Mouse (Mus musculus): ENCODE data around the gene Gjd3. TPM values are rescaled to one million over a fixed set of nuclear protein-coding genes. Genes with fewer than 3 reads are reported as not detected.

Gene Gjd3
- 0.20 and 0.61 TPM in 2 replicates for polyA plus RNA-seq (2015; fragmentation: Nextera tagmentation; extraction: Ambion mirVana)

GRCm38 (mm10) chr11:98982773-98983133, at the start of gene Gjd3:
Gene Gjd3 (minus strand): TSS chr11:98983016.
- no peaks in the 10 kb centered on the region for H3K9me3 ChIP-seq
- ATAC-seq (ENCODE audit: borderline replicate concordance, extremely low read depth, low FRiP score, low TSS enrichment): no peak
- WGBS: 4% methylated on average over 28 of the region's 28 CpGs
- H3K4me1 ChIP-seq: peaks cover 19% of the 10 kb centered on the region
- no peak within 1 kb of the TSS for H3K27ac ChIP-seq
- H3K9ac ChIP-seq: peak within 1 kb of the TSS; percentile 46
- H3K27me3 ChIP-seq: peaks cover 23% of the 10 kb centered on the region
- H3K36me3 ChIP-seq: no peaks in the 10 kb centered on the region
- H3K4me3 ChIP-seq: peak within 1 kb of the TSS; percentile 50
- peak within 1 kb of the TSS; percentile 97 for H3K4me2 ChIP-seq

GRCm38 (mm10) chr11:99026899-99027440, 44.2 kb upstream of the Gjd3 start:
- Histone ChIP-seq H3K36me3 (peaks cover 1% of the 10 kb centered on the region; the same call in 1 of the 2 replicates), H3K4me2 (no peak overlapping the region), H3K4me1 (peaks cover 20% of the 10 kb centered on the region), H3K9ac (no peak overlapping the region), H3K9me3 (no peaks in the 10 kb centered on the region), H3K4me3 (no peak overlapping the region), H3K27ac (no peak overlapping the region), H3K27me3 (no peaks in the 10 kb centered on the region)
- ATAC-seq (ENCODE audit: borderline replicate concordance, extremely low read depth, low FRiP score, low TSS enrichment): no peak
- 75% methylated on average over 12 of the region's 12 CpGs for WGBS

GRCm38 (mm10) chr11:99025878-99026277, 43.1 kb upstream of the Gjd3 start:
- 86% methylated on average over 6 of the region's 6 CpGs for WGBS
- no peaks in the 10 kb centered on the region for H3K9me3 ChIP-seq

GRCm38 (mm10) chr11:99024468-99025134, 41.8 kb upstream of the Gjd3 start:
- H3K4me1 ChIP-seq: peaks cover 24% of the 10 kb centered on the region
- peak; percentile 35; the same call in 1 of the 2 replicates for ATAC-seq (ENCODE audit: borderline replicate concordance, extremely low read depth, low FRiP score, low TSS enrichment)
- peak overlapping the region; percentile 76 for H3K27ac ChIP-seq
- peaks cover 23% of the 10 kb centered on the region for H3K36me3 ChIP-seq
- H3K9me3 ChIP-seq: no peaks in the 10 kb centered on the region
- 26% methylated on average over 18 of the region's 18 CpGs for WGBS
- peak overlapping the region; percentile 18; the same call in 1 of the 2 replicates for H3K9ac ChIP-seq
- peak overlapping the region; percentile 73 for H3K4me3 ChIP-seq
- H3K27me3 ChIP-seq: no peaks in the 10 kb centered on the region
- H3K4me2 ChIP-seq: peak overlapping the region; percentile 56

More at GRCm38 (mm10) chr11:99025878-99026277, 43.1 kb upstream of the Gjd3 start:
- Histone ChIP-seq H3K36me3 (peaks cover 12% of the 10 kb centered on the region), H3K27me3 (no peaks in the 10 kb centered on the region), H3K9ac (no peak overlapping the region), H3K4me3 (no peak overlapping the region), H3K27ac (no peak overlapping the region), H3K4me1 (peaks cover 24% of the 10 kb centered on the region), H3K4me2 (no peak overlapping the region)
- no peak for ATAC-seq (ENCODE audit: borderline replicate concordance, extremely low read depth, low FRiP score, low TSS enrichment)

GRCm38 (mm10) chr11:99023500-99024467, 41.0 kb upstream of the Gjd3 start, which contains the start of gene Top2a:
Gene Top2a (minus strand): TSS chr11:99024189.
- peaks cover 24% of the 10 kb centered on the region for H3K4me1 ChIP-seq
- ATAC-seq (ENCODE audit: borderline replicate concordance, extremely low read depth, low FRiP score, low TSS enrichment): peak; percentile 93
- H3K9ac ChIP-seq: peak within 1 kb of the TSS; percentile 71
- WGBS: under 1% methylated on average over 54 of the region's 54 CpGs
- no peaks in the 10 kb centered on the region for H3K9me3 ChIP-seq
- H3K4me2 ChIP-seq: peak within 1 kb of the TSS; percentile 58
- peak within 1 kb of the TSS; percentile 77 for H3K27ac ChIP-seq
- H3K36me3 ChIP-seq: peaks cover 29% of the 10 kb centered on the region
- H3K27me3 ChIP-seq: no peaks in the 10 kb centered on the region
- H3K4me3 ChIP-seq: peak within 1 kb of the TSS; percentile 73

- peak overlapping the region; percentile 58 for H3K4me2 ChIP-seq
- peaks cover 36% of the 10 kb centered on the region for H3K36me3 ChIP-seq
- peak overlapping the region; percentile 77 for H3K27ac ChIP-seq
- H3K9me3 ChIP-seq: no peaks in the 10 kb centered on the region
- H3K27me3 ChIP-seq: no peaks in the 10 kb centered on the region
- peaks cover 24% of the 10 kb centered on the region for H3K4me1 ChIP-seq
- WGBS: 1% methylated on average over 4 of the region's 4 CpGs
- H3K9ac ChIP-seq: peak overlapping the region; percentile 71
- H3K4me3 ChIP-seq: peak overlapping the region; percentile 73
- no peak for ATAC-seq (ENCODE audit: borderline replicate concordance, extremely low read depth, low FRiP score, low TSS enrichment)
These were observed 40.3 kb upstream of the Gjd3 start for GRCm38 (mm10) chr11:99023094-99023493.

- H3K27me3 ChIP-seq: no peaks in the 10 kb centered on the region
- no peak for ATAC-seq (ENCODE audit: borderline replicate concordance, extremely low read depth, low FRiP score, low TSS enrichment)
- peaks cover 24% of the 10 kb centered on the region for H3K4me1 ChIP-seq
- peaks cover 42% of the 10 kb centered on the region for H3K36me3 ChIP-seq
- 60% methylated on average over 5 of the region's 5 CpGs for WGBS
- H3K4me2 ChIP-seq: peak overlapping the region; percentile 58
- H3K9ac ChIP-seq: peak overlapping the region; percentile 71; the same call in 1 of the 2 replicates
- H3K4me3 ChIP-seq: peak overlapping the region; percentile 73
- no peaks in the 10 kb centered on the region for H3K9me3 ChIP-seq
- no peak overlapping the region for H3K27ac ChIP-seq
These were observed 39.6 kb upstream of the Gjd3 start for GRCm38 (mm10) chr11:99022384-99022933.

GRCm38 (mm10) chr11:99019844-99020243, 37.0 kb upstream of the Gjd3 start:
- Histone ChIP-seq H3K27ac (no peak overlapping the region), H3K4me1 (peaks cover 18% of the 10 kb centered on the region), H3K36me3 (peaks cover 68% of the 10 kb centered on the region), H3K4me3 (no peak overlapping the region), H3K9me3 (no peaks in the 10 kb centered on the region), H3K4me2 (no peak overlapping the region), H3K27me3 (no peaks in the 10 kb centered on the region), H3K9ac (no peak overlapping the region)
- 92% methylated on average over 6 of the region's 6 CpGs for WGBS
- ATAC-seq (ENCODE audit: borderline replicate concordance, extremely low read depth, low FRiP score, low TSS enrichment): no peak

GRCm38 (mm10) chr11:99013856-99014255, 31.0 kb upstream of the Gjd3 start:
- peaks cover 99% of the 10 kb centered on the region for H3K36me3 ChIP-seq
- H3K27ac ChIP-seq: no peak overlapping the region
- no peaks in the 10 kb centered on the region for H3K27me3 ChIP-seq
- no peak for ATAC-seq (ENCODE audit: borderline replicate concordance, extremely low read depth, low FRiP score, low TSS enrichment)
- H3K4me3 ChIP-seq: no peak overlapping the region
- H3K4me2 ChIP-seq: no peak overlapping the region
- no peaks in the 10 kb centered on the region for H3K9me3 ChIP-seq
- WGBS: 100% methylated on average over 1 of the region's 1 CpGs
- H3K9ac ChIP-seq: no peak overlapping the region
- no peaks in the 10 kb centered on the region for H3K4me1 ChIP-seq

- no peak overlapping the region for H3K9ac ChIP-seq
- no peak for ATAC-seq (ENCODE audit: borderline replicate concordance, extremely low read depth, low FRiP score, low TSS enrichment)
- no peak overlapping the region for H3K27ac ChIP-seq
- no peaks in the 10 kb centered on the region for H3K27me3 ChIP-seq
- H3K4me2 ChIP-seq: no peak overlapping the region
- no peaks in the 10 kb centered on the region for H3K4me1 ChIP-seq
- H3K36me3 ChIP-seq: peaks cover 95% of the 10 kb centered on the region
- WGBS: 92% methylated on average over 5 of the region's 5 CpGs
- no peak overlapping the region for H3K4me3 ChIP-seq
- no peaks in the 10 kb centered on the region for H3K9me3 ChIP-seq
These were observed 27.9 kb upstream of the Gjd3 start for GRCm38 (mm10) chr11:99010706-99011105.

GRCm38 (mm10) chr11:99010124-99010523, 27.3 kb upstream of the Gjd3 start:
- 66% methylated on average over 4 of the region's 4 CpGs for WGBS
- no peak for ATAC-seq (ENCODE audit: borderline replicate concordance, extremely low read depth, low FRiP score, low TSS enrichment)
- no peak overlapping the region for H3K9ac ChIP-seq
- H3K36me3 ChIP-seq: peaks cover 95% of the 10 kb centered on the region
- no peak overlapping the region for H3K4me3 ChIP-seq
- H3K4me1 ChIP-seq: no peaks in the 10 kb centered on the region
- no peak overlapping the region for H3K4me2 ChIP-seq
- no peaks in the 10 kb centered on the region for H3K9me3 ChIP-seq
- no peaks in the 10 kb centered on the region for H3K27me3 ChIP-seq
- H3K27ac ChIP-seq: no peak overlapping the region
